Mouse (Mus musculus) C3H10T1/2 (cell line): Measurements from ENCODE around the gene Olfr1212. TPM values are rescaled to one million over a fixed set of nuclear protein-coding genes. Genes with fewer than 3 reads are reported as not detected.

ENCODE experiments used
- polyA plus RNA-seq, 2 experiments: library from polyadenylated mRNA; unstranded; fragments of >200 nt; fragmentation: generic; extraction: Trizol; gene quantifications; one replicate each; pipeline ENCODE4 v1.2.1; 2012; ENCODE audit warnings: missing spikeins in 2 of 2

Gene Olfr1212
- polyA plus RNA-seq: not detected

DNA sequence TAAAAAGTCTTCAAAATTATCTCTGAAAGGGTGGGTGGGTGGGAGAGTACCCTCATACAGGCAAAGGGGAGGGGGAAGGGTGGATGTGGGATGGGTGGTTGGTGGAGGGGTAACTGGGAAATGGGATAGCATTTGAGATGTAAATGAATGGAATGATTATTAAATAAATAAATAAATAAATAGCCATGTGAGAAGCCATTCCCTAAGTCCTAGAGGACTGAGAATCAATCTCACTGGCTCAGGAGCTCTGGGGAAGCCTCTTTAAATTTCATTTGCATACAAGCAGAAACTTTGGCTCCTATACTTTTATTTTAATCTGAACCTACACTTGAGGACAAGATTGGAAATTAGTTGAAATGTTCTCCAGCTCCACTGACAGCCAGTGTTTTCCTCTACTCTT, at the start of gene Olfr1212:
Gene Olfr1212, plus strand, starts transcription at position 301 of the 400 bp plus-strand sequence.

DNA sequence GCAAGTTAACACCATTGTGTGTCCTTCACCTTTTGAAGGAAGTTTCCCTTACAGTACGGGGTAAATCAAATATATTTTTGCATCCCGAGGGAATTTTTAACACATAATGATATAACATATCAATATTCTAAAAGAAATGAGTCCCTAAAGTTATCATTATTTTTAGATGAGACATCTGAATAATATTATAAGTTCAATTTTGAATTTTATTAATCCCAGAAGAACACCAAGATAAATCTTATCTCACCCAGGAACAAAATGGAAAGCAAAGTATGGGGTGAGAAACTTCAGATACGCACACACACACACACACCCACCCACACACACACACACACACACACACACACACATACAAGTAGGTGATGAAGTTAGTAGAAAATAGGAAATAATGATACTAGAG, 38.7 kb upstream of the Olfr1212 start, which contains the start of gene Olfr1209:
Gene Olfr1209, minus strand, starts transcription at position 101 of the 400 bp plus-strand sequence.

DNA sequence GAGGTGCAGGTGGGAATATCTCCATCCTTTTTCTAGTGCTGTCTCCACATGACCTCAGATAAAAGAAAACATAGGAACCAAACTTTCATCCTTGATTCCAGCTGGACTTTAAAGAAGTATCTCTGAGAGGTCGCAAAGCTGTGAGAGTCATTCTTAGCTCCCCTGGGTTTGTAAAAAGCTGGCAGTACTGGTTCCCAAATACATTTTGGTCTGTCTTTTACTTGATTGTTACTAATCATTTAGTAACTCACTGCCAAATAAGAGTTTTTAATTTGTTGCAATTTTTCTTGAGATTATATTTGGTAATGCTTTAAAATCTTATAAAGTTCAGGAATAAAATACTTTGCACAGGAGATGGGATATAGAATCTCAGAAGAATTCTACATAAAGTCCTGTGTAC, 15.8 kb upstream of the Olfr1212 start, which contains the start of gene Olfr1211:
Gene Olfr1211, minus strand, starts transcription at position 101 of the 400 bp plus-strand sequence.

GRCm38 (mm10) chr2:88980181-88980580, 26.4 kb downstream of the Olfr1212 start, which contains the start of gene Gm13762:
Gene Gm13762, minus strand, starts transcription at chr2:88980281.

DNA sequence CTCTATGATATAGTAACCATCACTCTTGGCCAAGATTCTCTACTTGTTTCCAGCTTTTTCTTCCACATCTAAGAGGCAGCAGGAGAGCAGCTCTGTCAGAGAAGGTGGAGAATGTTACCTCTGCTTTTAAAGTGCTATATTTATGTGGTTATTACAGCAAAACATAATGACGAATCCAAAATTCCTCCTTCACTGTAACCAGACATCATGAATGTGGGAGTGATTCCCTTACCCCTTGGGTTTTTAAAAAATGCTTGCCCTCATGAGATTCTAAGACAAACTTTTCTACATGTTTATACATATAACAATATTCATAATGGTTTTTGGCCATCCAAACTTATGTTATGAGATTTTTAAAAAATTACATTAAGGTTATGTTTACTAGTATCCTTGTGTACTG, 38.8 kb downstream of the Olfr1212 start, which contains the start of gene Olfr1214:
Gene Olfr1214, minus strand, starts transcription at position 101 of the 400 bp plus-strand sequence.

DNA sequence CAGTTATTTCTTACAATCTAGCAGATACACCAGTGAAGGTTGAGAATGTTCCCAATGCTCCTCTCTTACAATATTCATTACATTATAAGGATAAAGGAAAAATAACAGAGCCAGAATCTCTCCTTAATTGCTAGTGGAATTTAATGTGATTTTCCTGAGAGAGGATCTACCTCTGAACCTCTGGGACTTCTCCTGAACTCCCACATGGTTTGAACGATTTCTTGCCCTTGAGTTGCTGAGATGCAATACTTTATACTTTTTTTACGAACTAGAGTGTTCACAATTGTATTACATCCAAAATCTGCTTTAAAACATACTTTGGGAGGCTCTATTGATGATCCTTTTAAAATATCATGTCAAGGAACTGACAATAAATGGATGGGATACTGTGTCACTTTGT, 53.1 kb downstream of the Olfr1212 start, which contains the start of gene Olfr1215:
Gene Olfr1215, minus strand, starts transcription at position 101 of the 400 bp plus-strand sequence.

Other genes with a start within 250 kb of the Olfr1212 start
- not detected for gene Olfr1196, start 249.4 kb upstream of the Olfr1212 start, polyA plus RNA-seq
- not detected for gene Olfr1197, start 221.6 kb upstream of the Olfr1212 start, polyA plus RNA-seq
- gene Olfr1198, start 202.6 kb upstream of the Olfr1212 start, polyA plus RNA-seq: not detected
- gene Olfr1199, start 193.5 kb upstream of the Olfr1212 start, polyA plus RNA-seq: not detected
- gene Olfr1200, start 183.5 kb upstream of the Olfr1212 start, polyA plus RNA-seq: not detected
- gene Olfr1201, start 160.9 kb upstream of the Olfr1212 start, polyA plus RNA-seq: not detected
- gene Olfr1202, start 139.5 kb upstream of the Olfr1212 start, polyA plus RNA-seq: not detected
- not detected for gene Olfr1205, start 124.2 kb upstream of the Olfr1212 start, polyA plus RNA-seq
- gene Olfr1204, start 104.7 kb upstream of the Olfr1212 start, polyA plus RNA-seq: not detected
- not detected for gene Olfr1206, start 90.7 kb upstream of the Olfr1212 start, polyA plus RNA-seq
- not detected for gene Olfr1208, start 51.7 kb upstream of the Olfr1212 start, polyA plus RNA-seq
- not detected for gene Olfr1209, start 38.8 kb upstream of the Olfr1212 start, polyA plus RNA-seq
- gene Olfr1211, start 15.9 kb upstream of the Olfr1212 start, polyA plus RNA-seq: not detected
- not detected for gene Gm13762, start 26.3 kb downstream of the Olfr1212 start, polyA plus RNA-seq
- gene Olfr1214, start 38.7 kb downstream of the Olfr1212 start, polyA plus RNA-seq: not detected
- not detected for gene Olfr1215, start 53.0 kb downstream of the Olfr1212 start, polyA plus RNA-seq
- gene Olfr1216, start 64.4 kb downstream of the Olfr1212 start, polyA plus RNA-seq: not detected
- gene Olfr1217, start 78.1 kb downstream of the Olfr1212 start, polyA plus RNA-seq: not detected
- not detected for gene Olfr1218, start 107.2 kb downstream of the Olfr1212 start, polyA plus RNA-seq
- not detected for gene Olfr1219, start 129.5 kb downstream of the Olfr1212 start, polyA plus RNA-seq
- gene Olfr1220, start 152.9 kb downstream of the Olfr1212 start, polyA plus RNA-seq: not detected
- not detected for gene Olfr1221, start 163.3 kb downstream of the Olfr1212 start, polyA plus RNA-seq
- gene Olfr1222, start 179.1 kb downstream of the Olfr1212 start, polyA plus RNA-seq: not detected
- gene Olfr1223, start 197.6 kb downstream of the Olfr1212 start, polyA plus RNA-seq: not detected
- not detected for gene Olfr1224-ps1, start 210.1 kb downstream of the Olfr1212 start, polyA plus RNA-seq
- gene Olfr1225, start 220.7 kb downstream of the Olfr1212 start, polyA plus RNA-seq: not detected
- not detected for gene Olfr1226, start 246.1 kb downstream of the Olfr1212 start, polyA plus RNA-seq